Mouse (Mus musculus): ENCODE data around the gene Gata1.
"Not testable (repeated sequence)": the region's sequence is repeated elsewhere in the genome, so short reads cannot be mapped to it uniquely, and the experiment has no call there.

Gene Gata1

DNA sequence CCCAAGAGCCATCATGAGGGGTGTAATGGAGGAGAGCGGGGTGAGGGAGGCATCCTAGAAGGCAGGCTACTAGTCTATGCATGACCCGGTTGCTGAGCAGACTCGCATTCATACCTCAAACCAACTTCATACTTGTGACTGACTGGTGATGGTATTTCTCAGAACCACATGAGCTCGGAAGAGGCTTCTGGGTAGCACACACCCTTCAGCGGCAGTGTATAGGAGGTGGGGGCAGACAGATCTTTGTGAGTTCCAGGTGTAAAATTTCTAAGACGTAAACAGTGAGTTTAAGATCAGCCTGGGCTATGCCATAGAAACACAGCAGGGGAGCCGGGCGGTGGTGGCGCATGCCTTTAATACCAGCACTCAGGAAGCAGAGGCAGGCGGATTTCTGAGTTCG is at the start of gene Gata1:
TSS of gene Gata1 (minus strand) at position 180 of the 400 bp plus-strand sequence.
- CTCF ChIA-PET: no interaction called here

- CTCF ChIA-PET: no interaction called here
Observed at GRCm38 (mm10) chrX:8026811-8027210, 48.9 kb upstream of the Gata1 start.

- CTCF ChIA-PET: no interaction called here
Observed at GRCm38 (mm10) chrX:8024795-8025194, 46.9 kb upstream of the Gata1 start.

DNA sequence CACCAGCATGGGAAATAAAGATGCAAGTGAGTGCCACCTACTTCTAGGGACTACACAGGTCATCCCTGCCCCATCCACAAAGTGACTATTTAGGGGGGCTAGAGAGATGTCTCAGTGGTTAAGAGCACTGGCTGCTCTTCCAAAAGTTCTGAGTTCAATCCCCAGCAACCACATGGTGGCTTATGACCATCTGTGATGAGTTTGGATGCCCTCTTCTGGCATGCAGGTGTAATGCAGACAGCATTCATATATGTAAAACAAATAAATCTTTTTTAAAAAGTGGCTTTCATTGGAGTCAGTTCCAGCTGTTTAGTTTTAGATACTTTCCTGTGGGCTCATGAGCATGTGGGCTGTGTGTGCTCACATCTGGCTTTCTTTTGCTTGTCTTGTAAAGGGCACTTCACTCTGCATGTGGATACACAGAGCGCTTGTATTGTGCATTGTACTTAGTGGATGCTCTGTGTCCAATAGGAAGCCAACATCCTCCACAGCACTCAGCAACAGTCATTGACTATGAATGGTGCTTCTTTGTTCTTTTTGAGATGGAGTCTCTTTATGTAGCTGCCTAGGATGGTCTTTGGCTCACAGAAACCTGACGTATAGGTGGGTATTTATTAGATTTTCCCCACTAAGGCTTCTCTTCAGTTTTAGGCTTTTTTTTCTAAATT is 42.4 kb upstream of the Gata1 start:
- CTCF ChIA-PET: no interaction called here

DNA sequence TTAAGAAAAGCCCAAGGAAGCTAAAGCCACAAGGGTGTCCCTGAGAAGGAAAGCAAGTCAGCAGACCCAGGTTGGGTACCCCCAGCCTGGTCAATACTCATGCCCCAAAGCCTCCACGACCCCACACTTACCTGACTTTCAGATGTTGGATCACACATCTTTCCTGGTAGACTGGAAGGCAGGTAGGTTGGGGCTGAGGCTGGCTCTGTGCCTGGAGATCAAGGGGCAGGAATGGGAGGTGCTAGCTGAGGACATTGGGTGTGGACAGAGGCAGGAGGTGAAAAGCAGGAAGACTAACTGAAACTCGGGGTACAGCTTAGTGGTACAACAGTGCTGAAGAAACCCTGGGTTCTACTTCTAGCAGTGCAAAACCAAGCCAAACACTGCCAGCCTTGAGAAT is 40.4 kb upstream of the Gata1 start, which contains the start of gene Glod5:
TSS of gene Glod5 (minus strand) at position 207 of the 400 bp plus-strand sequence.
- CTCF ChIA-PET: interaction anchor here (0.8 kb wide), 1 partner anchor 11 kb away, joined by 3 read pairs; no protein-coding TSS in a partner anchor

DNA sequence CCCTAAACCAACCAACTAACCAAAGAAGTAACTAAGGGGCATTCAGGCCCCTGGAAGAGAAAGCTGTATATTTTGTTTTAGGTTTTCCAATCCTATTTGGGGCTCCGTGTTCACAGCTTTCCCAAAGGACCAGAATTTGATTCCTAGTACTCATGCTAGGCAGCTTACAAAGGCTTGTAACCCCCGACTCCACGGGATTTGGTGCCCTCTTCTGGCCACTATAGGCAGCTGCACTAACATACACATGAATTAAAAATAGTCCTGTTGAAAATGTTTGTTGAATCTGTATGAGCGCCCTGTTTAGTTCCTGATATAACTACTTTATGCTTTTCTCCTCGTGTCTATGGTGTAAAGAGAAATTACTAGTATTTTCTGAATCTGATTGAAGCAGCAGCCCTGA is 39.3 kb upstream of the Gata1 start:
- CTCF ChIA-PET: interaction anchor here (0.6 to 0.8 kb wide), 2 partner anchors 10 to 151 kb away, joined by 3 read pairs; no protein-coding TSS in a partner anchor

DNA sequence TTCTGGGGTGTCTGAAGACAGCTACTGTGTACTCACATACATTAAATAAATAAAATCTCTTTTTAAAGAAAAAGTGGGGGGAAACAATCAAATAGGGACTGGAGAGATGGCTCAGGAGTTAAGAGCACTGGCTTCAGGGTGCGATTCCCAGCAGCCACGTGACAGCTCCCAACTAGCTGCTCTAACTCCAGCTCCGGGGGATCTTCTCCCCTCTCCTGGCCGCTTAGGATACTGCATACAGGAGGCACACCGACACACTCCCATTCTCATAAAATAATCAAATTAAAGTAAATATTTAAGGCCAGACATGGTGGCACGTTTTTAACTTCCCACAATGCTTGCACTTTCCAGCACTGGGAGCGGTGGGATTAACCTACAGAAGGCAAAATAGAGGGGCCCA is 37.8 kb upstream of the Gata1 start:
- CTCF ChIA-PET: not testable (repeated sequence)

DNA sequence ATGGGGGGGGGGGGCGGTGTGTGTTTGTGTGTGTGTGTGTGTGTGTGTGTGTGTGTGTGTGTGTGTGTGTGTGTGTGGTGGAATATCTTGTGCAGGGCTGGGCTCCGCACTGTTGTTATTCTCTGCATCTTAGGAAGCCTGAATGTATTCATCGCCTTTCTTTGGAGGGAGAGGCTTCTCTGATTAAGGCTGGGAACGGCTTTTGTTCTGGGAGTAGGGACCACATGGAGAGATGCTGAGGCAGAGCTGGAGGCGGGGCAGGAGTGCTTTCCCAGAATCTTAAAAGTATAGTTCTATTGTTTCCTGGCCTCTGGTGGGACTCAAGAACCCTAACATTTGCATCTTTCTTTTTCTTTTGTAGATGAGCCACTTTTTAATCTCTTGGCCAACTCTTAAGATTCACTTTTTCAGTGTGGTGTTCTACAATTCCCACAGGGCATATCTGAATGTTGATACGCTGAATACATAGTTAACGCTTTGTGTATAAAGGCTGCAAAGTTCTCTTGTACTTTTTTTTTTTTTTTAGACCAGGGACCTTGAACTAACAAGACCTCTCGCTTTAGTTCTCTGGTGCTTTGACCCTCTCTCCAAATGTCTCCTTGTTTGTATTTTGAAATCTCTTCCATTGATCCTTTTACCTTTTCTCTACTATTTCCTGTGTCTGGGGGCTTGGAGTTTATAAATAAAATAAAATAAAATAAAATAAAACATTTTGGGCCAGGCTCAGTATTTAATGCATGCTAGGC is 35.9 kb upstream of the Gata1 start:
- CTCF ChIA-PET: no interaction called here

GRCm38 (mm10) chrX:8013157-8013556 is 35.3 kb upstream of the Gata1 start:
- CTCF ChIA-PET: no interaction called here

DNA sequence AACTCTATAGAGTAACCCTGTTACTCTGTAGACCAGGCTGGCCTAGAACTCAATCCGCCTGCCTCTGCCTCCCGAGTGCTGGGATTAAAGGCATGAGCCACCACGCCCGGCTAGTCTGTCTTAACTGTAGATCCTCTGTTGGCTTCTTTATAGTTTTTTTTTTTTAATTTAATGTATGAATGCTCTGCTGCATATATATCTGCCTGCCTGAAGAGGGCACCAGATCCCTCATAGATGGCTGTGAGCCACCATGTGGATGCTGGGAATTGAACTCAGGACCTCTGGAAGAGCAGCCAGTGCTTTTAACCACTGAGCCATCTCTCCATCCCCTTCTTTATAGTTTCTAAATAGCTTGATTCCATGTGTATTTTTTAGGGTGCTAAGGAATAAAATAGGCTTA is 31.5 kb upstream of the Gata1 start:
- CTCF ChIA-PET: not testable (repeated sequence)

DNA sequence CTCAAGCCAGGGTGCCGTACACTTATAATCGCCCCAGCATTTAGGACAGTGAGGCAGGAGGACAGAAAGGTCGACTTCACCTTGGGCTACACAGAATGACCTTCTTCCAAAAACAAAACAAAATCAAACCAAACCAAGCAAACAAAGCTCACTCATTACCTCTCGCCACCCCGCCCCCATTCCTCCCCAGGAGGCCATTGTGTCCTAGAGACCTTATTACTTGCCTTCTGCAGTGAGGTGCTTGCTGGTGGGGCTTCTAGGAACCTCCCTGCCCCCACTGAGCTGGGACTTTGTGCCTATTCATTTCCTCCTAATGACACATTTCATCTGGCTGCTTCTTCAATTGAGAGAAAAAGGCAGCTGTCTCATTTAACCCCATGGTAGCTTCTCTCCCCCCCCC is 30.7 kb upstream of the Gata1 start:
- CTCF ChIA-PET: no interaction called here

- CTCF ChIA-PET: no interaction called here
Observed at GRCm38 (mm10) chrX:8002971-8003370, 25.1 kb upstream of the Gata1 start.

- CTCF ChIA-PET: no interaction called here
Observed at GRCm38 (mm10) chrX:8002001-8002400, 24.1 kb upstream of the Gata1 start.

GRCm38 (mm10) chrX:8000546-8001192 is 22.8 kb upstream of the Gata1 start:
- CTCF ChIA-PET: no interaction called here

GRCm38 (mm10) chrX:7993068-7993735 is 15.3 kb upstream of the Gata1 start:
- CTCF ChIA-PET: no interaction called here

DNA sequence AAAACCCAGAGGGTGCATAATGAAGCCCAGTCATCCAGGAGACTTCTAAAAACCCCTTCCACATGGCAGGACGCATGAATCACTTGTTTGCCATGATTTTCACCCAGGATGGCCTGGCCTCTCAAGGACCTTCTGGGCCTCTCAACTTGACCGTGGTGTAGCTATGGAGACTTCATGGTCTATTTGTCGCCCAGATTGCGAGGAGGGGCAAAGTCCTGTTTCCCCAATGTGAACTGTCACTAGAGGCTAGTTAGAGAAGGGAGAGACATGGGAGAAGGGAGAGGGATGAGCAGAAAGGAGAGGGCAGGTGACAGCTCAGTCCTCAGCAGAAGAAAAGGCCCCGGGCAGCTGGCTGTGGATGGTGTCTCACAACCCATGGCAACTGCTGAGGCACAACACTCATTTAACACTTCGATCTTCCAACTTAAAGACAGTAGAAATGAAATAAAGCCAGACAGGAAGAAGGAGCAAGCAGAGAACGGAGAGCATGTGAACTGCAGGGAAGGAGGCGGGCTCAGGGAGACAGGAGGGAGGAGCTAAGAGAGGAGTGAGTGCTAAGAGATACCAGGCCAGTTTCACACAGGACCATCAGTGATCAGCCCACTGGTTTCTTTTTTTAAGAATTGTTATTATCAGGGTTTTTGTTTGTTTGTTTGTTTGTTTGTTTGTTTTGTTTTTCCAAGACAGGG is 14.7 kb upstream of the Gata1 start:
- CTCF ChIA-PET: no interaction called here

DNA sequence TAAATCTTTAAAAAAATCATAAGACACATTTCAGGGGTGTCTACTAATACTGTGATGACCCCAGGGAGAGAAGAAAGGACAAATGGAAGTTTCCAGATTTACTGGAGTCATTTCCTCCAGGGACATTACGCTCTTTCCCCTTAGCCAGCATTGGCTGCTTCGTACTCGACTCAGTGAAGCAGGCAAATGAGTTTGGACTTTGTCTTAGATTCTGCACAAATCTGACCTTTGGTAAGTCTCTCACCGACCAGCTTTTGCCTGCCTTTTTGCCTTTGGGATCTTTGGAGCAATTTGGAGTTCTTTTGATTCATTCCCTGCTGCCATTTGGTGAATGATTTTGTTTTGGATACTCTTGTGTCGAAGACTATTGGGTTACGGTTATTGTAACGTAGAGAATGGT is 3.5 kb upstream of the Gata1 start:
- CTCF ChIA-PET: no interaction called here

GRCm38 (mm10) chrX:7971292-7971691 is 6.6 kb downstream of the Gata1 start:
- CTCF ChIA-PET: no interaction called here

GRCm38 (mm10) chrX:7968899-7969298 is 9.0 kb downstream of the Gata1 start:
- CTCF ChIA-PET: no interaction called here

GRCm38 (mm10) chrX:7968226-7968625 is 9.6 kb downstream of the Gata1 start:
- CTCF ChIA-PET: no interaction called here

- CTCF ChIA-PET: no interaction called here
Observed at GRCm38 (mm10) chrX:7967596-7968201, 10.2 kb downstream of the Gata1 start.

Measured in spleen, embryonic (tissue).